Mouse (Mus musculus) olfactory bulb, adult 2 months (tissue): ENCODE measurements at regions not wholly inside any gene's neighbourhood (a gene's known extent, or its start where the extent isn't known, plus 50 kb on each side); places are given as distances from the start of the nearest gene placed in this dataset.

ENCODE experiments used
- CTCF ChIP-seq: fragments of 200-500 bp; IDR thresholded peaks from 2 replicates; pipeline ENCODE4 v1.5.1; 2012; ENCODE audit warnings: low read depth, mild to moderate bottlenecking, low read length, moderate library complexity; ENCODE audit not compliant: insufficient read depth
- POLR2A ChIP-seq: fragments of 200-500 bp; IDR thresholded peaks from 2 replicates; pipeline ENCODE4 v1.6.1; 2012; ENCODE audit warnings: mild to moderate bottlenecking, low read depth, low read length, moderate library complexity; ENCODE audit not compliant: insufficient read depth

- TF ChIP-seq POLR2A, result no peak
- TF ChIP-seq CTCF, result no peak
Measured at GRCm38 (mm10) chr5:82683437-82683836, 671.6 kb downstream of the Tecrl start.
